Mouse (Mus musculus): Measurements from ENCODE around the gene Olfr631.

GRCm38 (mm10) chr7:103934264-103934663 is 5.6 kb downstream of the Olfr631 start, which contains the start of gene Olfr632:
- no peak for TF ChIP-seq CTCF (IDR thresholded peaks at IDR 0.05; ENCODE audit: low read depth, low read length)
- no peak for TF ChIP-seq TAL1 (conservative IDR thresholded peaks at IDR 0.05; ENCODE audit: low read depth, low read length)

All from G1E (cell line).